Comparison of ENCODE assay signal across 19 mouse cellular contexts in genomic region chr10:98838926-98839679, GRCm38 (mm10).
"Had no signal": no experiment of that assay in that cellular context is flagged by ENCODE, and none has a peak within 500 bp of the region (broad histone marks: within the 10 kb centered on the region; RNA-seq: fewer than 3 reads in every experiment).

No protein-coding gene starts in this region.

- H3K4me1 ChIP-seq: limb, embryonic 12.5 days; limb, embryonic 15.5 days; midbrain, embryonic 12.5 days; midbrain, embryonic 15.5 days; neural tube, embryonic 12.5 days; neural tube, embryonic 15.5 days had no signal

- H3K27ac ChIP-seq: limb, embryonic 12.5 days; limb, embryonic 15.5 days; liver, embryonic 12.5 days; liver, embryonic 15.5 days; midbrain, embryonic 12.5 days; midbrain, embryonic 15.5 days; neural tube, embryonic 12.5 days; neural tube, embryonic 15.5 days; stomach, postnatal 0 days had no signal

- H3K9ac ChIP-seq: limb, embryonic 12.5 days; limb, embryonic 15.5 days; liver, embryonic 12.5 days; liver, embryonic 15.5 days; midbrain, embryonic 12.5 days; midbrain, embryonic 15.5 days; neural tube, embryonic 12.5 days; neural tube, embryonic 15.5 days had no signal

- H3K36me3 ChIP-seq: limb, embryonic 12.5 days; limb, embryonic 15.5 days; liver, embryonic 12.5 days; liver, embryonic 15.5 days; midbrain, embryonic 12.5 days; midbrain, embryonic 15.5 days; neural tube, embryonic 12.5 days; neural tube, embryonic 15.5 days had no signal

- H3K27me3 ChIP-seq: limb, embryonic 12.5 days; limb, embryonic 15.5 days; liver, embryonic 12.5 days; liver, embryonic 15.5 days; midbrain, embryonic 12.5 days; midbrain, embryonic 15.5 days; neural tube, embryonic 12.5 days; neural tube, embryonic 15.5 days had no signal

- DNase-seq: left cerebral cortex, postnatal 4 days; lung, adult 2 months; lung, postnatal 14 days; lung, postnatal 4 days; right cerebral cortex, adult 18-20 months; right cerebral cortex, postnatal 14 days; right cerebral cortex, postnatal 4 days; thymus, adult 2 months; thymus, postnatal 14 days; thymus, postnatal 4 days had no signal

- H3K9me3 ChIP-seq: limb, embryonic 15.5 days; liver, embryonic 12.5 days; liver, embryonic 15.5 days had no signal

- H3K4me2 ChIP-seq: limb, embryonic 12.5 days; limb, embryonic 15.5 days; liver, embryonic 12.5 days; liver, embryonic 15.5 days; midbrain, embryonic 12.5 days; midbrain, embryonic 15.5 days; neural tube, embryonic 12.5 days; neural tube, embryonic 15.5 days had no signal

- H3K4me3 ChIP-seq: limb, embryonic 12.5 days; limb, embryonic 15.5 days; liver, embryonic 12.5 days; liver, embryonic 15.5 days; midbrain, embryonic 12.5 days; midbrain, embryonic 15.5 days; neural tube, embryonic 12.5 days; neural tube, embryonic 15.5 days had no signal
